Mouse (Mus musculus): ENCODE data around the gene Ube2o.

The Ube2o gene

GRCm38 (mm10) chr11:116536685-116537084 lies 44.6 kb downstream of the Ube2o start:
- DNase-seq, result no peak

GRCm38 (mm10) chr11:116534154-116534865 lies 46.9 kb downstream of the Ube2o start:
- DNase-seq, result peak; percentile 53

GRCm38 (mm10) chr11:116533341-116534153 lies 47.7 kb downstream of the Ube2o start:
- DNase-seq, result no peak

- DNase-seq, result no peak
Measured at GRCm38 (mm10) chr11:116532810-116533338, 48.4 kb downstream of the Ube2o start.

- no peak for DNase-seq
Measured at GRCm38 (mm10) chr11:116532262-116532809, 48.9 kb downstream of the Ube2o start.

- peak; percentile 33 for DNase-seq
Measured at GRCm38 (mm10) chr11:116531371-116532191, 49.7 kb downstream of the Ube2o start.

GRCm38 (mm10) chr11:116530187-116531147 lies 50.8 kb downstream of the Ube2o start, which contains the start of gene Sphk1:
Gene Sphk1 (plus strand): TSS chr11:116530925.
- DNase-seq, result no peak

- DNase-seq, result no peak
Measured at GRCm38 (mm10) chr11:116528636-116529320, 52.5 kb downstream of the Ube2o start.

GRCm38 (mm10) chr11:116523699-116524189 lies 57.5 kb downstream of the Ube2o start:
- no peak for DNase-seq

- DNase-seq, result no peak
Measured at GRCm38 (mm10) chr11:116522886-116523698, 58.2 kb downstream of the Ube2o start.

- no peak for DNase-seq
Measured at GRCm38 (mm10) chr11:116522046-116522445, 59.2 kb downstream of the Ube2o start.

GRCm38 (mm10) chr11:116521143-116521542 lies 60.1 kb downstream of the Ube2o start:
- DNase-seq, result no peak

- no peak for DNase-seq
Measured at GRCm38 (mm10) chr11:116518482-116518881, 62.8 kb downstream of the Ube2o start.

- no peak for DNase-seq
Measured at GRCm38 (mm10) chr11:116515330-116516020, 65.8 kb downstream of the Ube2o start.

- DNase-seq, result no peak
Measured at GRCm38 (mm10) chr11:116513531-116514038, 67.7 kb downstream of the Ube2o start.

GRCm38 (mm10) chr11:116512987-116513386 lies 68.3 kb downstream of the Ube2o start:
- no peak for DNase-seq

- DNase-seq, result no peak
Measured at GRCm38 (mm10) chr11:116512154-116512553, 69.1 kb downstream of the Ube2o start.

- no peak for DNase-seq
Measured at GRCm38 (mm10) chr11:116511301-116511868, 69.9 kb downstream of the Ube2o start.
